Mouse (Mus musculus): ENCODE data around the gene Duxbl3.
A peak's percentile ranks its signal among the peaks of the same experiment; 100 is the strongest.
"Not testable (repeated sequence)": the region's sequence is repeated elsewhere in the genome, so short reads cannot be mapped to it uniquely, and the experiment has no call there.

Gene Duxbl3

GRCm38 (mm10) chr14:26257756-26258617 is at the start of gene Duxbl3:
Gene Duxbl3, plus strand, starts transcription at chr14:26257962.
- not testable (repeated sequence) for DNase-seq

GRCm38 (mm10) chr14:26216233-26217000 is 41.3 kb upstream of the Duxbl3 start:
- not testable (repeated sequence) for DNase-seq

GRCm38 (mm10) chr14:26237183-26237582 is 20.6 kb upstream of the Duxbl3 start:
- not testable (repeated sequence) for DNase-seq

- not testable (repeated sequence) for DNase-seq
Measured at GRCm38 (mm10) chr14:26258729-26259128, 967 bp downstream of the Duxbl3 start.

- not testable (repeated sequence) for DNase-seq
Measured at GRCm38 (mm10) chr14:26286737-26287136, 29.0 kb downstream of the Duxbl3 start.

GRCm38 (mm10) chr14:26293859-26294258 is 36.1 kb downstream of the Duxbl3 start:
- DNase-seq, result no peak

GRCm38 (mm10) chr14:26297055-26297454 is 39.3 kb downstream of the Duxbl3 start:
- no peak for DNase-seq

GRCm38 (mm10) chr14:26297484-26297883 is 39.7 kb downstream of the Duxbl3 start:
- DNase-seq, result no peak

- DNase-seq, result peak; percentile 9
Measured at GRCm38 (mm10) chr14:26303111-26303510, 45.3 kb downstream of the Duxbl3 start.

- peak; percentile 9 for DNase-seq
Measured at GRCm38 (mm10) chr14:26306032-26306431, 48.3 kb downstream of the Duxbl3 start.

- no peak for DNase-seq
Measured at GRCm38 (mm10) chr14:26308813-26309212, 51.1 kb downstream of the Duxbl3 start.

GRCm38 (mm10) chr14:26309511-26309910 is 51.7 kb downstream of the Duxbl3 start:
- DNase-seq, result no peak

- DNase-seq, result no peak
Measured at GRCm38 (mm10) chr14:26316246-26316730, 58.5 kb downstream of the Duxbl3 start.

Measured in thymus, postnatal 25 days (tissue).